Mouse (Mus musculus): Measurements from ENCODE around the gene Tyms.
A peak's percentile ranks its signal among the peaks of the same experiment; 100 is the strongest.

DNA sequence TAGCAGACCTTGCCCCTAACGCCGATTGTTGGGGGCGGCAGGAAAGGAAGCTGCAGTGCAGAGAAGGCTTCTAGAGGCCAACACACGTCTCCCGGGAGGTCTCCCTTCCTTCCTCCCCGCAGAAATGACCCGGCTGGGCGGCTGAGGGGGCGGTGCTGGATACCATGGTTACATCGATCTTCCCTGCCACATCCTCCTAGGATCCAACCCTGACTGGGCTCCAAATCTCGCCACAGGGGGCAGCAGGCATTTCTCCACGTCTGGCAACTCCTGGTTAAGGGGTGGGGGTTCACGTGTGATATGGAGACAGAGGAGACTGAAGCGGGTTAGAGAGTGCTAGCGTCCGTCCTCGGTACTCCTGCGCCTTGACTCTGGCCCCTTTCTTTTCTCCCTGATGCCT is 37.7 kb upstream of the Tyms start:
- TF ChIP-seq CTCF (conservative IDR thresholded peaks at IDR 0.05; ENCODE audit: insufficient read depth, insufficient read length, low read depth, low read length) = 0 out of 2 replicates have a peak, but pooled peaks have one; percentile 10
- TF ChIP-seq POLR2A (IDR thresholded peaks at IDR 0.05; ENCODE audit: low read depth, low read length) = no peak
